Mouse (Mus musculus): ENCODE results near the gene Klf12.

DNA sequence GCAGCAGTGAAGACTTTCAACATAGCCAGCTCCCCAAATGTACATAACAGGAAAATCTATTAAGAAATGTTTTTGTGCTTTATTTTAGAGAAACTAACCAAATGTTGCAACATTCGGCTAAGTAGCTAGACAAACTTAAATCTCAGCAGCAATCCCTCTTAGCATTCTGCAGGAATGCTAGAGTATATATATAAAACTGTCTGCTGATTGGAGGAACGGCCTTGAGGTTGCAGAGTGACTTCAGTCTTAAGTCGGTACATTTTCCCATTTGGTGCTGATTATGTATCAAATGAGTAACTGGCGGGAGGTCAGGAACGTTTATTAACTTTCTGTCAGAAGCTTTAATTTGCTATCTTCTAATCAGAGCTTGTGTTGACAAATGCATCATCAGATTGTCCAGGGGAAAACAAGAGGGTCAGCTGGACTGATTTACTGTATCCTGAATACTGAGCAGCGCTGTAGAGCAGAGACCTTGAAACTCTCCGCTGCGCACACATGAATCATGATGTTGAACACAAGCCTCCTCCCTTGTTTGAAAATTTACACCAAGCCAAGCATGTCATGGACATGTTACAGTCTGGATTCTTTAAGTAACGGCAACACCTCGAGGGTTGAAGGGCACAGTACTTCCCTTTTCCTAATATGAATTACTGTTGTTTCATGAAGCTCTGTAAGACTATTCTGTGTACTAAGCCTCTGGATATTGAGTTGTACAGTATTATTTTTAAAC is 323.8 kb downstream of the Klf12 start:
- no peak for TF ChIP-seq POLR2A (IDR thresholded peaks at IDR 0.05; ENCODE audit: insufficient read depth, low read length)
- TF ChIP-seq CTCF (IDR thresholded peaks at IDR 0.05; ENCODE audit: low read depth, low read length), result no peak
- no peak for TF ChIP-seq EP300 (IDR thresholded peaks at IDR 0.05; ENCODE audit: insufficient read depth, low read depth, low read length)

Measured in ES-Bruce4 (cell line).